22 mouse cellular contexts compared by ENCODE assay signal in the genomic region with DNA sequence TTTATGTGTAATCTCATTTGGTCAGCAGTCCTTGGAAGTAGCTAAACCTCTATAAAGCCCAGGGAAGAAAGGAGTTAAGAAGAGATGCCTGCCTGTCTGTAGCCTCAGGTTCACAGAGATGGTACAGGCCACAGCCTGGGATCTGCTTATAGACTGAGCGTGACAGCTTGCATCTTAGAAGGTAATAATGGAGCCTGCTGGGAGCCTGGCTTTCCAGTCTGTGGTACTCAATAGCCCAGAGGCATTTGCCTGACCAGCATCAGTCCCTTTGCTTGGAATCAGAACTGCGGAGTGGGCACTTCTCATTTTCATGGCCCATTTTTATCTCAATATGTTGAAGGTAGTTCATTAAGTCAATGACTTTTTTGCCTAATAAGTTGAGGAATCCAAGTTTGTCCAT. TPM values are rescaled to one million over a fixed set of nuclear protein-coding genes. Genes with fewer than 3 reads are reported as not detected.
DNase-seq lines count a peak whose midpoint lies in the region; TF ChIP-seq lines count a peak whose summit lies in the region.
"Had no signal": no experiment of that assay in that cellular context is flagged by ENCODE, and none has a peak within 500 bp of the region (broad histone marks: within the 10 kb centered on the region; RNA-seq: fewer than 3 reads in every experiment).

No protein-coding gene starts in this region.

- WGBS in cerebellum, adult 2 months: 34% methylated on average over 2 of the region's 2 CpGs
- 91% methylated on average over 2 of the region's 2 CpGs for whole genome bisulfite sequencing in heart, adult 2 months

- intact Hi-C loops in heart, adult 2 months (cut with DNase I): no loop called here
- intact Hi-C loops in left cerebral cortex, postnatal 4 days (cut with DNase I): no loop called here
- intact Hi-C loops in left cerebral cortex, postnatal 25 days (cut with DNase I): no loop called here

- H3K4me1 ChIP-seq in cerebellum, adult 2 months (ENCODE audit: control insufficient read depth, insufficient read depth, low read length): no peaks in the 10 kb centered on the region
- H3K4me1 ChIP-seq in heart, adult 2 months (ENCODE audit: control insufficient read depth, insufficient read depth, low read length): no peaks in the 10 kb centered on the region
- H3K4me1 ChIP-seq: embryonic facial prominence, embryonic 10.5 days; embryonic facial prominence, embryonic 12.5 days; forebrain, embryonic 13.5 days; forebrain, embryonic 15.5 days had no signal

- H3K36me3 ChIP-seq in heart, adult 2 months (ENCODE audit: control insufficient read depth, insufficient read depth, low read length): no peaks in the 10 kb centered on the region
- H3K36me3 ChIP-seq: embryonic facial prominence, embryonic 10.5 days; embryonic facial prominence, embryonic 12.5 days; forebrain, embryonic 15.5 days; G1E had no signal

- no peaks in the 10 kb centered on the region for H3K79me2 ChIP-seq in heart, adult 2 months (replicated peaks; ENCODE audit: control insufficient read depth, insufficient read depth, low read length)

- H3K4me3 ChIP-seq in cerebellum, adult 2 months (replicated peaks; ENCODE audit: insufficient read depth, low read depth, low read length): no peak overlapping the region
- no peak overlapping the region for H3K4me3 ChIP-seq in heart, adult 2 months
- H3K4me3 ChIP-seq: embryonic facial prominence, embryonic 10.5 days; embryonic facial prominence, embryonic 12.5 days; forebrain, embryonic 13.5 days; forebrain, embryonic 15.5 days had no signal

- no peaks in the 10 kb centered on the region for H3K27me3 ChIP-seq in cerebellum, adult 2 months (ENCODE audit: control insufficient read depth, insufficient read depth, low read length)
- no peaks in the 10 kb centered on the region for H3K27me3 ChIP-seq in heart, adult 2 months (ENCODE audit: control insufficient read depth, insufficient read depth, low read length)
- H3K27me3 ChIP-seq: CH12.LX; embryonic facial prominence, embryonic 12.5 days; forebrain, embryonic 13.5 days; forebrain, embryonic 15.5 days; Patski had no signal

- TF ChIP-seq EP300 in heart, adult 2 months (IDR thresholded peaks at IDR 0.05; ENCODE audit: insufficient read depth, low read depth, low read length): no peak

- H3K27ac ChIP-seq in cerebellum, adult 2 months (ENCODE audit: insufficient read depth, low read length): no peak overlapping the region
- no peak overlapping the region for H3K27ac ChIP-seq in heart, adult 2 months
- H3K27ac ChIP-seq: embryonic facial prominence, embryonic 10.5 days; embryonic facial prominence, embryonic 12.5 days; forebrain, embryonic 13.5 days; forebrain, embryonic 15.5 days had no signal

- peak; percentile 56 to 72 for DNase-seq in cerebellum, postnatal 10 days
- no peak for DNase-seq in cerebellum, adult 2 months
- peak; percentile 48 for DNase-seq in heart, adult 11 months
- DNase-seq in heart, adult 2 months: no peak
- peak; percentile 23 for DNase-seq in left cerebral cortex, postnatal 4 days
- no peak for DNase-seq in left cerebral cortex, postnatal 25 days (ENCODE audit: low spot score in 2 of 2)
- DNase-seq: adrenal gland, adult 8-10 months; adrenal gland, postnatal 14 days; adrenal gland, postnatal 36 days; B cell, adult 2 months; cerebellum, adult 11-12 months; cerebellum, adult 8-10 months; forebrain, postnatal 0 days had no signal

- H3K9ac ChIP-seq in heart, adult 2 months (ENCODE audit: low read depth, low read length): no peak overlapping the region
- H3K9ac ChIP-seq: embryonic facial prominence, embryonic 12.5 days; forebrain, embryonic 13.5 days; forebrain, embryonic 15.5 days; forebrain, postnatal 0 days had no signal

- no peak for TF ChIP-seq CTCF in cerebellum, adult 2 months (IDR thresholded peaks at IDR 0.05; ENCODE audit: borderline replicate concordance, insufficient read depth, low read depth, low read length)
- no peak for TF ChIP-seq CTCF in heart, adult 2 months (IDR thresholded peaks at IDR 0.05)

- TF ChIP-seq POLR2A in cerebellum, adult 2 months (IDR thresholded peaks at IDR 0.05; ENCODE audit: borderline replicate concordance, insufficient read depth, low read length): no peak
- no peak for TF ChIP-seq POLR2A in heart, adult 2 months (IDR thresholded peaks at IDR 0.05; ENCODE audit: insufficient read depth, low read depth, low read length)

RNA-seq across cellular contexts. Expression of a gene that starts 53.9 kb away (rescaled TPM):
- 13.3 and 13.7 TPM in 2 replicates for polyA plus RNA-seq in cerebellum, adult 2 months (2012; rRNA removed)
- 10 to 100 TPM; 15.4 to 15.8 TPM for total RNA-seq in heart, adult 2 months (2021)
- polyA plus RNA-seq in heart, adult 2 months (2012; rRNA removed): 10.3 and 15.8 TPM in 2 replicates
- total RNA-seq in left cerebral cortex, postnatal 4 days (2021): 10 to 100 TPM; 41.3 to 44.9 TPM
- 10 to 100 TPM; 13.8 to 14.5 TPM for total RNA-seq in left cerebral cortex, postnatal 25 days (2021)
- polyA plus RNA-seq: activated CD4-positive, CD25-positive, alpha-beta regulatory T cell, adult 4 months; CD4-positive, CD25-positive, alpha-beta regulatory T cell, adult 4 months; G1E had no signal

RNA-seq across cellular contexts. Expression of a gene that starts 54.5 kb away (rescaled TPM):
- polyA plus RNA-seq in cerebellum, adult 2 months (2012; rRNA removed): 4.4 TPM in 2 replicates
- total RNA-seq in heart, adult 2 months (2021): 1 to 10 TPM; 4.5 to 4.8 TPM
- 10.4 and 11.0 TPM in 2 replicates for polyA plus RNA-seq in heart, adult 2 months (2012; rRNA removed)
- total RNA-seq in left cerebral cortex, postnatal 4 days (2021): 1 to 10 TPM in 1 of 2 experiments, under 1 TPM in 1; 0.93 to 1.1 TPM
- total RNA-seq in left cerebral cortex, postnatal 25 days (2021): 1 to 10 TPM; 1.5 TPM
- polyA plus RNA-seq: G1E had no signal

Comparison
In these comparisons a context has a peak if more than half of its experiments do, and no peak if none do; other contexts are left out.
1. DNase-seq: peak in cerebellum, postnatal 10 days (2 of 2), heart, adult 11 months (single experiment) and left cerebral cortex, postnatal 4 days (single experiment); none in cerebellum, adult 2 months (0 of 2), heart, adult 2 months (0 of 2) and left cerebral cortex, postnatal 25 days (0 of 2).